Mouse (Mus musculus): ENCODE measurements around the gene Vmn2r21.
"Not testable (repeated sequence)": the region's sequence is repeated elsewhere in the genome, so short reads cannot be mapped to it uniquely, and the experiment has no call there.

Vmn2r21 gene

DNA sequence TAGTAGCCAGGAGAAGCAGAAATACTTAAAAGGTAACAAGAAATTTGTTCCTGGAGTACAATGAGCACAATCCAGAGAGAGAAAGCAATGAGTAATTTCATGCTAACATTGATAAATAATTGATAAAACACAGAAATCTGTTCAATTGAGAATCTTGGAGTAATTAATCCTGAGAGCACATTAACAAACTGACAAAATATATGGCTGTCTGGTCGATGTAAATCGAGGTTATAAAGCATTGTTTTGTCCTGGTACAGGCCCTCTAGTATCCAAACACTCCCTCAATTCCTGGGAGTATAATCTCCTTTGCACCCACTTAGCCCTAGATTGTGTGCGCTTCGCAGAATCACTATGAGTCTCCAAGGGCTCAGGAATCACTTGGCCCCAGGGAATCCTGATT, at the start of gene Vmn2r21:
Gene Vmn2r21 (minus strand): TSS at position 101 of the 400 bp plus-strand sequence.
- DNase-seq = not testable (repeated sequence)

DNA sequence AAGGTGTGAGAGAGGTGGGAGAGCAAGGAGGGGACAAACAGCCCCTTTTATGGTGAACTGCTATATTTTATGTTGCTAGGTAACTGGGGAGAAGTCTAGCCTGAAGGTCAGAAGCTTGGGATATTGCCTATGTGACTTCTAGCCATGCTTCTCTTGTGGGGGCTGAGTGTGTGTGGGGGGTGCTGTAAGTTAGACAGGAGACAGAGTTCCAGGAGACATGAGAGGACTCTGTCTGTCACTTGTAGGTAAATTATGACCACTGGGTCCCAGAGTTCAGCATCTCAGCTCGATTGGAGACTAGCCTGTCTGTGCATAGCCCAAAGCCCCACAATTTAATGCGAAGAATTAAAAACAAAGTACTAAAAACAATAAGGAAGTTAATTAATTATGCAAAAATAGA, 41.5 kb upstream of the Vmn2r21 start:
- DNase-seq = not testable (repeated sequence)

DNA sequence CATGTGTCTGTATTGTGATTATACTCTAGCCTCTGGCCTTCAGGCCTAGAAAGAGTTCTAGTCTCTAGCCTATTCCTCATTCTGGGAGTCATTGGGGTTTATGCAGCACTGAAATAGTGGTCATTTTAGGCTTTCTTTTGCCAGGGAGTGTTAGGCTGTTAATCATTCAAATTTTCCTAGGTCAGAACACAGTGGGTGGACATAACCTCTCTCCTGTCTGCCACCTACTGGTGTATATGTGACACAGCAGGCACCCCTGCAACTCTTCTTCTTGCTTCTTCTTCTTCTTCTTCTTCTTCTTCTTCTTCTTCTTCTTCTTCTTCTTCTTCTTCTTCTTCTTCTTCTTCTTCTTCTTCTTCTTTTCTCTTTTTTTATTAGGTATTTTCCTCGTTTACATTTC, 6.5 kb upstream of the Vmn2r21 start:
- DNase-seq = not testable (repeated sequence)

DNA sequence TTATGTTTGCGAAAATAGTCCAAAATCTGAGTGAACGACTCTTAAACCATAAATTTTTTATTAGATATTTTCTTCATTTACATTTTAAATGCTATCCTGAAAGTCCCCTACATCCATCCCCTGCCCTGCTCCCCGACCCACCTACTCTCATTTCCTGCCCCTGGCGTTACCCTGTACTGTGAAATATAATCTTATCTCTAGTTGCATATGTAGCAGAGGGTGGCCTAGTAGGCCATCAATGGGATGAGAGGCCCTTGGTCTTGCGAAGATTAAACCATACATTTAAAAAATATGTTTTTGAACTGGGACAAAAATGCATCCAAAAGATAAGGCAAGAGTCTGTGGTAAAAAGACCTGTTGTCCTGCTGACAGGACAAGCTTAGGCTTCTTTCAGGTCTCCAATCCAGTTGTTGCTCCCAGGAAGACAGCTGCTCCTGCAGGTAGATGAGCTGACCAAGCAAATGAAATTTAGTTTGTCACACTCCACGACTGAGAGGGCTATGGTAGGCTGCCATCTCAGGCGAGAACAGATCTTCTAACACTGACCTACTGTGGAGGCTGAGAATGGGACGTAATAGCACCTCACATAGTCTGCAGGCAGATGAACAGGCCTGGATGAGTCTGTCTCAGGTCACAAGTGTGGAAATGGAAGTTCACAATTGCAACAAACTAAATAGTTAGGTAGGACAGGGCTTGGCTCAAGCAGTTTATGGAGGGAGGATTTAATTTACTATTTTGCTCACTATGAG, 10.8 kb downstream of the Vmn2r21 start:
- DNase-seq = not testable (repeated sequence)

DNA sequence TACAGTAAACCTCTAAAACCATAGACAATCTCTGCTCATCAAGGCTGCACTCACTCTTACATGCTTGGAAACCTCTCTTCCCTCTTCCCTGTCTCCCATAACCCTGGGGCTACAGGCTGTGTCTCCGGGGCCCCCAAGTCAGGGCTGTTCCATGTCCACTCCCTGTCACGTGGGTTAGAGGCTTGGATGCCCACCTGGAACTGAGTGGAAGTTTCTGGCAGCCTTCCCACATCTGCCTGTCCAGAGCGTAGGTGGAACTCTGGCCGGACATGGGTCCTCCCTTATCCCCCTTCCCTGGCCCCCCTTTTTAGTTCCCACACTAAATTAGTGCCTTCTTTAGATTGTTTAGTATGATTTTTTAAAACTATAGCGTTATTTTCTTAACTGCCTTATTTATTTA, 60.2 kb downstream of the Vmn2r21 start:
- not testable (repeated sequence) for DNase-seq

DNA sequence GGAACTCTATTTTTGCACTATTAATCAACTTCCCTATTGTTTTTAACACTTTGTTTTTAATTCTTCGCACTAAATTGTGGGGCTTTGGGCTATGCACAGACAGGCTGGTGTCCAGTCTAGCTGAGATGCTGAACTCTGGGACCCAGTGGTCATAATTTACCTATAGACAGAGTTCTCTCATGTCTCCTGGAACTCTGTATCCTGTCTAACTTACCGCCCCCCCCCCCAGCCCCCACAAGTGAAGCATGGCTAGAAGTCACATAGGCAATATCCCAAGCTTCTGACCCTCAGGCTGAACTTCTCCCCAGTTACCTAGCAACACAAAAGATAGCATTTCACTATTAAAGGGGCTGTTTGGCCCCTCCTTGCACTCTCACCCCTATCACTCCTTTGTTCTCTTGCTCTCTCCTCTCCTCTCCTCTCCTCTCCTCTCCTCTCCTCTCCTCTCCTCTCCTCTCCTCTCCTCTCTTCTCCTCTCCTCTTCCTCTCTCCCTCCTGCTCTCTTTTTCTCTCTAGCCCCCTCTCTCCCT, 60.7 kb downstream of the Vmn2r21 start:
- DNase-seq = not testable (repeated sequence)

DNA sequence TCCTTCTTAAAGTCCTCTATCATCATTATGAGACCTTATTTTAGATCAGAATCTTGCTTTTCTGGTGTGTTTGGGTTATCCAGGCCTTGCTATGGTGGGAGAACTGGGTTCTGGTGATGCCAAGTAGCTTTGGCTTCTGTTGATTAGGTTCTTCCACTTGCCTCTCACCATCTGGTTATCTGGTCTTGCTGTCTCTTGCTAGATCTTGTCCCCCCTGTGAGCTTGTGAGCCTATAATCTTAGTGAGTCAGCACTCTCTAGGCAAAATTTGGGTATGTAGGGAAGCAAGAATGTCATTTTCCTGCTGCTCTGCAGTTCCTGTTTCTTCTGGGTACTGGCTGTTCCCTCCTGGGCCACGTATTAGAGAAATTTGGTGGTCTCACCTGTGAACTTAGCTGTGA, 64.6 kb downstream of the Vmn2r21 start:
- DNase-seq = not testable (repeated sequence)

All from right cerebral cortex, postnatal 25 days (tissue).